Mouse (Mus musculus) heart, postnatal 0 days (tissue): ENCODE results near the gene Caskin2. TPM values are rescaled to one million over a fixed set of nuclear protein-coding genes. Genes with fewer than 3 reads are reported as not detected.

Experiments used
- ATAC-seq: fragments of 200-750 bp; cut with Nextera tagmentation; 2 replicates; pipeline ENCODE4 v1.8.0; 2017; ENCODE audit warnings: low read depth, moderate number of reproducible peaks, moderate library complexity; ENCODE audit not compliant: insufficient read depth
- DNase-seq: peaks from one replicate; pipeline ENCODE4 v3.0.0-alpha.2; 2016; ENCODE audit warnings: low spot score
- H3K27ac ChIP-seq: fragments of 300-500 bp; sonication (generic); 2 replicates; pipeline ENCODE4 v1.5.1; 2014; ENCODE audit warnings: low read depth, mild to moderate bottlenecking
- H3K27me3 ChIP-seq: fragments of 300-500 bp; sonication (generic); 2 replicates; pipeline ENCODE4 v1.6.1; 2014; ENCODE audit warnings: low read length, mixed read lengths; ENCODE audit not compliant: control insufficient read depth, insufficient read depth
- H3K36me3 ChIP-seq: fragments of 300-500 bp; sonication (generic); replicated peaks from 2 replicates; pipeline ENCODE4 v1.6.1; 2014; ENCODE audit warnings: low read length, mixed read lengths; ENCODE audit not compliant: control insufficient read depth, insufficient read depth
- H3K4me1 ChIP-seq: fragments of 300-500 bp; sonication (generic); 2 replicates; pipeline ENCODE4 v1.6.1; 2014; ENCODE audit warnings: antibody characterized with exemption; ENCODE audit not compliant: control insufficient read depth, insufficient read depth
- H3K4me2 ChIP-seq: fragments of 300-500 bp; sonication (generic); 2 replicates; pipeline ENCODE4 v1.6.1; 2014; ENCODE audit warnings: low read depth, mild to moderate bottlenecking, low read length, moderate library complexity
- H3K4me3 ChIP-seq: fragments of 300-500 bp; sonication (generic); 2 replicates; pipeline ENCODE4 v1.5.1; 2014; ENCODE audit warnings: low read depth, low read length
- H3K9ac ChIP-seq: fragments of 300-500 bp; sonication (generic); replicated peaks from 2 replicates; pipeline ENCODE4 v1.6.1; 2014; ENCODE audit warnings: low read depth, low read length, mixed read lengths
- H3K9me3 ChIP-seq: fragments of 300-500 bp; sonication (generic); replicated peaks from 2 replicates; pipeline ENCODE4 v1.6.1; 2016; ENCODE audit warnings: low read length; ENCODE audit not compliant: control insufficient read depth
- CTCF ChIP-seq: IDR thresholded peaks from 2 replicates; pipeline ENCODE4 v1.5.1; 2016; ENCODE audit warnings: antibody characterized with exemption, control low read depth, low read depth
- EP300 ChIP-seq: IDR thresholded peaks from 2 replicates; pipeline ENCODE4 v1.6.1; 2016; ENCODE audit warnings: antibody characterized with exemption, low read depth
- WGBS: fragments of 180-500 bp; shearing (Covaris S2); extraction: QIAGEN DNeasy Blood & Tissue Kit; methylation state at CpG from one replicate; pipeline ENCODE4 v1.1.7; 2014; 5-methylcytosine and 5-hydroxymethylcytosine counted together
- polyA plus RNA-seq: library from polyadenylated mRNA; unstranded; fragments of >200 nt; fragmentation: Nextera tagmentation; extraction: Ambion mirVana; gene quantifications from 2 replicates; pipeline ENCODE4 v1.2.1, GENCODE M21; 2015
- total RNA-seq: library from RNA; depleted of rRNA; stranded (reverse); fragments of >200 nt; gene quantifications from 2 replicates; pipeline ENCODE4 v1.2.3, GENCODE M21; 2014; ENCODE audit warnings: low replicate concordance

The Caskin2 gene
- total and polyA plus RNA-seq, 2 experiments from 2014 or later, result 14.2 to 62.1 TPM

DNA sequence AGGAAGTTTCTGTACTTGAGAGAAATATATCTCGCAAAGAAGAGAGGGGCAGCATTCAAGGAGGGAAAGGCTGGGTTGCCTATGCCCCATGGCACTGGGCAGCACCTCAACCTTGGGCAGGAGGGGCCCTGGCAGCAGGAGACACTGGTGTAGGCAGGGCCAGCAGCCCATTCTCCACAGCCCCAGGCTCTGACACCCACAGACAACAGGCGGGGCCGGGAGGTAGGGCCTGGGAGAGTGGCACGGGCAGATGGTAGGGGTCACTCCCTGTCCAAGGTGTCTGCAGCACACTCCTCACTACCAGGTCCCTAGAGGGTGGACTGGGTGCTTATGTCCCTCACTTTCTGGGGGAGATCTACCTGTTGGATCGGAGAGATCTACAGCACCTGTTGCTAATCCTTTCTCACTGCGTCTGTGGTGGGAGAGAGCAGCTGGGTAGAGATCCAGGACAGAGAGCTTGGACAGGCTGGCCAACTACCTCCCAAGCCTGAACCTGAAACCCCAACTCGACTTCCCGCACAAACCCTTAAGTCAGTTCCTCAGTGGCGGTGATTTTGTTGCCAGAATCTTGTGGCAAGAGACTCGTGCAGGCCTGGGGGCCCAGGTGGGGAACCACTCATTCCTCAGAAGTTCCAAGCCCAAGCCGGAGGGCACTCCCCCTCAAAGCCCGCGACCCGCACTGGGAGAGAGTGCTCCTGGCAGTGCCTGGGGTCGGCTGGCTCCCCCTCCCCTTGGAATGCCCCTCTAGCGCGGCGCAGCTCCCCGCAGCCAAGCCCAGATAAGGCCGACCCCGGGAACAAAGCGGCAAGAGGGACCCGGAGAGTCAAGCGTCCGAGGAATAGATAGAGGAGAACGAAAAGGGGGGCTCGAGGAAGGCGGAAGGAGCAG is 662 bp downstream of the Caskin2 start:
- peak overlapping the region; percentile 91 for H3K27ac ChIP-seq
- DNase-seq (peak; percentile 33), ATAC-seq (no peak)
- peak overlapping the region; percentile 98 for H3K4me2 ChIP-seq
- TF ChIP-seq EP300, result no peak
- TF ChIP-seq CTCF, result no peak
- no peaks in the 10 kb centered on the region for H3K9me3 ChIP-seq
- 0 out of 2 replicates have a peak, but pooled peaks cover 4% of the 10 kb centered on the region for H3K36me3 ChIP-seq
- H3K27me3 ChIP-seq, result no peaks in the 10 kb centered on the region
- peaks cover 50% of the 10 kb centered on the region for H3K4me1 ChIP-seq
- peak overlapping the region; percentile 65 for H3K4me3 ChIP-seq
- peak overlapping the region; percentile 77 for H3K9ac ChIP-seq
- 2% methylated on average over 27 of the region's 28 CpGs for WGBS

- Histone ChIP-seq H3K9ac (peak overlapping the region; percentile 77), H3K4me3 (peak overlapping the region; percentile 65), H3K36me3 (peaks cover 9% of the 10 kb centered on the region), H3K27me3 (no peaks in the 10 kb centered on the region), H3K4me2 (peak overlapping the region; percentile 98), H3K27ac (peak overlapping the region; percentile 91), H3K9me3 (no peaks in the 10 kb centered on the region), H3K4me1 (peaks cover 52% of the 10 kb centered on the region)
- ATAC-seq (no peak), DNase-seq (no peak)
- WGBS, result 4% methylated on average over 7 of the region's 7 CpGs
- TF ChIP-seq EP300, result no peak
- TF ChIP-seq CTCF, result no peak
These were observed 1.3 kb downstream of the Caskin2 start for GRCm38 (mm10) chr11:115812095-115812494.

GRCm38 (mm10) chr11:115811381-115812093 is 1.9 kb downstream of the Caskin2 start:
- WGBS, result 45% methylated on average over 20 of the region's 20 CpGs

DNA sequence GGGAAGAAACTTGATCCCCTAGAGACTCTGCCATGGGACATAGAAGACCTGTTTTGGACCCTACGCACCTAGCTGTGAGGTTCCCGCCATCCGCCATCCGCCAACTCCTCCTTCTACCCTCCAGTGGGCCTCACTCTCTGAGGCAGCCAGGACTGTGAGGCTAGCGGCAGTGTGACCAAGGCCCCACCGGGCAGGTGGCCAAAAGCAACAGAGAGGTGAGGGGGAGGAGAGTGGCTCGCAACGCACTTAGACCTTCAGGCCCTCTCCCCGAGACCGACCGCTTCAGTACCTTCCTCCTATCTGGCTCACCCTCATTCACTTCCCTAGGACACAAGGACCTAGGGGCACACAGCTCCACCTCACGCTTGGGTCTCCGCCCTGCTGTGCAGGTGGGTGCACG is 3.1 kb downstream of the Caskin2 start:
- Histone ChIP-seq H3K27ac (peak overlapping the region; percentile 91), H3K4me3 (peak overlapping the region; percentile 65), H3K4me2 (peak overlapping the region; percentile 98), H3K27me3 (no peaks in the 10 kb centered on the region), H3K9me3 (no peaks in the 10 kb centered on the region), H3K9ac (peak overlapping the region; percentile 77), H3K4me1 (peaks cover 52% of the 10 kb centered on the region), H3K36me3 (peaks cover 21% of the 10 kb centered on the region)
- DNase-seq (peak; percentile 87), ATAC-seq (peak; percentile 7; the same call in 1 of the 2 replicates)
- WGBS, result 8% methylated on average over 14 of the region's 14 CpGs
- TF ChIP-seq EP300 (no peak), CTCF (no peak)

More at GRCm38 (mm10) chr11:115811381-115812093, 1.9 kb downstream of the Caskin2 start:
- H3K9me3 ChIP-seq, result no peaks in the 10 kb centered on the region
- TF ChIP-seq CTCF, result no peak
- no peak for TF ChIP-seq EP300
- peaks cover 55% of the 10 kb centered on the region for H3K4me1 ChIP-seq
- H3K4me3 ChIP-seq, result peak overlapping the region; percentile 65
- H3K27ac ChIP-seq, result peak overlapping the region; percentile 91
- peak overlapping the region; percentile 77 for H3K9ac ChIP-seq
- no peak for ATAC-seq
- peaks cover 12% of the 10 kb centered on the region for H3K36me3 ChIP-seq
- H3K4me2 ChIP-seq, result peak overlapping the region; percentile 98
- no peak for DNase-seq
- no peaks in the 10 kb centered on the region for H3K27me3 ChIP-seq

GRCm38 (mm10) chr11:115809311-115809781 is 4.1 kb downstream of the Caskin2 start:
- TF ChIP-seq EP300 (0 out of 2 replicates have a peak, but pooled peaks have one; percentile 55), CTCF (peak; percentile 5; the same call in 1 of the 2 replicates)
- peak; percentile 75 for DNase-seq
- Histone ChIP-seq H3K4me2 (peak overlapping the region; percentile 98), H3K27ac (peak overlapping the region; percentile 91), H3K36me3 (peaks cover 31% of the 10 kb centered on the region), H3K9me3 (no peaks in the 10 kb centered on the region), H3K9ac (peak overlapping the region; percentile 77), H3K4me1 (peaks cover 47% of the 10 kb centered on the region), H3K4me3 (peak overlapping the region; percentile 65), H3K27me3 (no peaks in the 10 kb centered on the region)
- 26% methylated on average over 8 of the region's 8 CpGs for WGBS
- ATAC-seq, result peak; percentile 28
